Mouse (Mus musculus) heart, adult 2 months (tissue): ENCODE results near the gene Cdk17. TPM values are rescaled to one million over a fixed set of nuclear protein-coding genes. Genes with fewer than 3 reads are reported as not detected.

Experiments used
- DNase-seq, 2 experiments: peaks; one replicate each; pipeline ENCODE4 v3.0.0; 2021
- H3K27ac ChIP-seq: fragments of 200-600 bp; 2 replicates; pipeline ENCODE4 v1.8.1; 2022
- H3K27me3 ChIP-seq: fragments of 200-500 bp; 2 replicates; pipeline ENCODE4 v1.6.1; 2012; ENCODE audit warnings: mild to moderate bottlenecking, low read length, inconsistent platforms, mixed read lengths; ENCODE audit not compliant: control insufficient read depth, insufficient read depth
- H3K36me3 ChIP-seq: fragments of 200-500 bp; 2 replicates; pipeline ENCODE4 v1.6.1; 2012; ENCODE audit warnings: low read length, inconsistent platforms; ENCODE audit not compliant: control insufficient read depth, insufficient read depth
- H3K4me1 ChIP-seq: fragments of 200-500 bp; 2 replicates; pipeline ENCODE4 v1.6.1; 2011; ENCODE audit warnings: low read length; ENCODE audit not compliant: control insufficient read depth, insufficient read depth
- H3K4me3 ChIP-seq: fragments of 200-600 bp; 2 replicates; pipeline ENCODE4 v1.8.1; 2022
- H3K79me2 ChIP-seq: fragments of 200-500 bp; replicated peaks from 2 replicates; pipeline ENCODE4 v1.6.1; 2012; ENCODE audit warnings: mild to moderate bottlenecking, inconsistent platforms, low read length, moderate library complexity, mixed read lengths; ENCODE audit not compliant: control insufficient read depth, insufficient read depth
- H3K9ac ChIP-seq: fragments of 200-500 bp; 2 replicates; pipeline ENCODE4 v1.6.1; 2012; ENCODE audit warnings: low read depth, mild to moderate bottlenecking, control low read depth, inconsistent platforms, low read length, mixed read lengths
- CTCF ChIP-seq: fragments of 200-600 bp; IDR thresholded peaks from 2 replicates; pipeline ENCODE4 v1.8.1; 2022; ENCODE audit warnings: antibody characterized with exemption, mild to moderate bottlenecking, moderate library complexity
- EP300 ChIP-seq: fragments of 200-500 bp; IDR thresholded peaks from 2 replicates; pipeline ENCODE4 v1.6.1; 2011; ENCODE audit warnings: low read depth, low read length, control low read depth; ENCODE audit not compliant: insufficient read depth
- POLR2A ChIP-seq: fragments of 200-500 bp; IDR thresholded peaks from 2 replicates; pipeline ENCODE4 v1.6.1; 2011; ENCODE audit warnings: mild to moderate bottlenecking, low read depth, low read length, control low read depth; ENCODE audit not compliant: insufficient read depth
- WGBS: fragments of 180-500 bp; shearing (Covaris S2); methylation state at CpG from one replicate; pipeline ENCODE4 v1.1.7; 2018; 5-methylcytosine and 5-hydroxymethylcytosine counted together
- intact Hi-C: fragments of 180-260 bp; cut with DNase I; formaldehyde crosslinking; loops from one replicate; pipeline ENCODE4 v1.15.1; 2025
- polyA plus RNA-seq: library from polyadenylated mRNA; depleted of rRNA; stranded (reverse); fragments of >200 nt; gene quantifications from 2 replicates; pipeline ENCODE4 v1.2.3, GENCODE M21; 2012
- total RNA-seq, 2 experiments: library from RNA; stranded (reverse); gene quantifications; 2 replicates each; pipeline ENCODE4 v1.2.3; 2021

Cdk17 gene
- total and polyA plus RNA-seq, 3 experiments = 14.3 to 18.8 (median 16.6) TPM

DNA sequence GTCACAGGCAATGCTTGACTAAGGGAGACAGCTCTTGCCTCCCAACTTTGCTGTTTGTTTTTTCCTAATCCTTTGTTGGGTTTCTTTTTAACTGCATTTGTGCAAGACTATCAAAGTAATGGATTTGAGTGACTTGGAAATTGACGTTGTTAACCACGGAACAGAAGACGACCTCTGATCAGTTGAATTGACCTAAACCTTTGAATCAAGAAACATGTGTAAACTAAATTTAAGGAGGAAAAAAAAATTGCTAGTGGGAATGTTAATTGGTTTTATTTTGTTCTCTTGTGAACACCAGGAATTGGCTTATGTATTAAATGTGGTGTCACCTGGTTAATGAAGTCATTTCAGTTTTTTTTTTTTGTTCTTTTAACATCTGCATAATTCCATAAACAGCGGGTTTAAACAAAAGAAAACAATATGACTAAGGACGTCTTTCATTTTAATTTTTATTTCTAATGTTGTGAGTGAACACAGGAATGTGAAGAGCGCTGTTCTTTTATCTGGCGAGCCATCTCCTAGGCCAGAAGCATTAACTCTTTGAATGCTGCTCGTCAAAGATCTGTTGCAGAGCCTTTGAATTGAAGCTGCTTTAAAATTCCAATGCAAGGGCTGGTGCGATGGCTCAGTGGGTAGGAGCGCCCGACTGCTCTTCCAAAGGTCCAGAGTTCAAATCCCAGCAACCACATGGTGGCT lies 1.7 kb downstream of the Cdk17 start:
- WGBS = 28% methylated on average over 11 of the region's 11 CpGs

DNA sequence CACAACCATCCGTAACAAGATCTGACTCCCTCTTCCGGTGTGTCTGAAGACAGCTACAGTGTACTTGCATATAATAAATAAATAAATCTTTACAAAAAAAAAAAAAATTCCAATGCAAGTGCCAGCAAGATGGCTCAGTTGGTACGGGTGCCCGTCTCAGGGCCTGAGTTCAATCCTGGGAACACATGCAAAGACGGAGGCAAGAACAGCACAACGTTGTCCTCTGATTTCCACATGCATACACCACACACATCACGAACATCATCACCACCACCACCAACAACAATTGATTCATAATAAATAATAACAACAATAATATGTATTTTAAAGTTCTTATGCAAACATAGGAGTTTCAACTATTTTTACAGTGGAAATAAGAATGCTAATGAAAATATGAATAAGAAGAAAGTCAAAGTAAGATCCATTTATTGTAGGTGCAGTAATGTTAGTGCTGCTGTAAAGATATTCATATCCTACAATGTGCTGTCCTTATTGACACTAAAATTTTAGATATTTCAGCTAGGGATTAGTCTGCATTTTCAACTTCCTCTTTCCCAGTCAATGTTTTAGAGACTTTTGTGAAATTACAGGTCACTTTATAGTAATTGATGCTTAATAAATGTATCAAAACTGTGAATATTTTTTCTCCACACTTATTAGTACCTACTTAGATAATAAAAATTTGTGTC lies 2.4 kb downstream of the Cdk17 start:
- Histone ChIP-seq H3K4me1 (peaks cover 16% of the 10 kb centered on the region), H3K79me2 (peaks cover under 1% of the 10 kb centered on the region; the same call in 1 of the 2 replicates), H3K27ac (peak overlapping the region; percentile 38), H3K36me3 (peaks cover 16% of the 10 kb centered on the region), H3K4me3 (no peak overlapping the region), H3K9ac (no peak overlapping the region), H3K27me3 (no peaks in the 10 kb centered on the region)
- intact Hi-C loops = loop anchor here (5.0 kb wide), 1 partner anchor 289 kb away; the partner anchor contains the start of gene Lta4h
- TF ChIP-seq POLR2A (no peak), EP300 (no peak), CTCF (no peak)
- DNase-seq = no peak
- 41% methylated on average over 7 of the region's 7 CpGs for WGBS

More for the DNA sequence above, 1.7 kb downstream of the Cdk17 start:
- H3K9ac ChIP-seq = peak overlapping the region; percentile 91
- intact Hi-C loops = loop anchor here (5.0 kb wide), 1 partner anchor 290 kb away; the partner anchor contains the start of gene Lta4h
- H3K27me3 ChIP-seq = no peaks in the 10 kb centered on the region
- no peak for TF ChIP-seq POLR2A
- no peak for TF ChIP-seq CTCF
- no peak for TF ChIP-seq EP300
- H3K4me1 ChIP-seq = peaks cover 16% of the 10 kb centered on the region
- no peaks in the 10 kb centered on the region for H3K79me2 ChIP-seq
- no peak for DNase-seq
- H3K27ac ChIP-seq = peak overlapping the region; percentile 98
- H3K36me3 ChIP-seq = peaks cover 13% of the 10 kb centered on the region
- peak overlapping the region; percentile 98 for H3K4me3 ChIP-seq

DNA sequence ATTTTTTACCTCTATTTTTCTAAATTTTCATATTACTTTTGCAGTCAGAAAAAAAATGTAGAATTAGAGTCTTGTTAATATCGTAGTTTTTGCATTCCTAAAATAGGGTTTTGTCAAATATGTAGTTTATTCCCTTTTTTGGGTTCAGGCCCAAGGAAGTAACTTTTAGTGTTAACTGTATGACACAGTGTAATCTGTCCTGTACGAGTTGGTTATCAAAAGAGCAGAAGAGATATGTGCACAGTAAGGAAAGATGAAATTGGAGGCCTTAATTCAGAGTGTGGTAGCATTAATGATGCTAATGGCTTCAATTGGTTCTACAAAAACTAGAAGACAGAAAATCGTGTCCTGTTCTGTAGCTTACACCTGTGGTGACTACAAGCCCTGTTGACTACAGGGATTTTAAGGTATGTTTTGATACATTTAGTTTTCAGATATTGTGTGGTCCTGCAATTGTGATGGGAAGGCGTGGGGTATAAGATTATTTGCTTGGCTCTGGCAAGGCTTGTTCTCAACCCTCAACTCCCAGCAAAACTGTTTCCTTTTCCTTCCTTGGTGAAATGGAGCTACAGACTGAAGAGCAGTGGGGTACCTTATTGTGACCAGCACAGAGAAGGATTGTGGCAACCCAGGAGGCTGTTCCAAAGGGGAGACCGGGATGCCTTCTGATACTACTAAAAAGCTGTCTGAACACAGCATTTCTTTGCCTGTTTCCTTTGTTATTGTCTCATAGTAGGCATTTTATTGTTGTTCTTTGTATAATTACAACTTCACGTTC lies 3.2 kb downstream of the Cdk17 start:
- Histone ChIP-seq H3K27ac (peak overlapping the region; percentile 38), H3K79me2 (peaks cover 1% of the 10 kb centered on the region; the same call in 1 of the 2 replicates), H3K27me3 (no peaks in the 10 kb centered on the region), H3K9ac (no peak overlapping the region), H3K4me1 (peaks cover 16% of the 10 kb centered on the region), H3K36me3 (peaks cover 19% of the 10 kb centered on the region), H3K4me3 (0 out of 2 replicates have a peak overlapping the region, but pooled peaks have one; percentile 2)
- intact Hi-C loops = loop anchor here (5.0 kb wide), 1 partner anchor 288 kb away; the partner anchor contains the start of gene Lta4h
- no peak for DNase-seq
- WGBS = 51% methylated on average over 6 of the region's 6 CpGs
- TF ChIP-seq CTCF = no peak
- TF ChIP-seq EP300 = no peak
- no peak for TF ChIP-seq POLR2A

DNA sequence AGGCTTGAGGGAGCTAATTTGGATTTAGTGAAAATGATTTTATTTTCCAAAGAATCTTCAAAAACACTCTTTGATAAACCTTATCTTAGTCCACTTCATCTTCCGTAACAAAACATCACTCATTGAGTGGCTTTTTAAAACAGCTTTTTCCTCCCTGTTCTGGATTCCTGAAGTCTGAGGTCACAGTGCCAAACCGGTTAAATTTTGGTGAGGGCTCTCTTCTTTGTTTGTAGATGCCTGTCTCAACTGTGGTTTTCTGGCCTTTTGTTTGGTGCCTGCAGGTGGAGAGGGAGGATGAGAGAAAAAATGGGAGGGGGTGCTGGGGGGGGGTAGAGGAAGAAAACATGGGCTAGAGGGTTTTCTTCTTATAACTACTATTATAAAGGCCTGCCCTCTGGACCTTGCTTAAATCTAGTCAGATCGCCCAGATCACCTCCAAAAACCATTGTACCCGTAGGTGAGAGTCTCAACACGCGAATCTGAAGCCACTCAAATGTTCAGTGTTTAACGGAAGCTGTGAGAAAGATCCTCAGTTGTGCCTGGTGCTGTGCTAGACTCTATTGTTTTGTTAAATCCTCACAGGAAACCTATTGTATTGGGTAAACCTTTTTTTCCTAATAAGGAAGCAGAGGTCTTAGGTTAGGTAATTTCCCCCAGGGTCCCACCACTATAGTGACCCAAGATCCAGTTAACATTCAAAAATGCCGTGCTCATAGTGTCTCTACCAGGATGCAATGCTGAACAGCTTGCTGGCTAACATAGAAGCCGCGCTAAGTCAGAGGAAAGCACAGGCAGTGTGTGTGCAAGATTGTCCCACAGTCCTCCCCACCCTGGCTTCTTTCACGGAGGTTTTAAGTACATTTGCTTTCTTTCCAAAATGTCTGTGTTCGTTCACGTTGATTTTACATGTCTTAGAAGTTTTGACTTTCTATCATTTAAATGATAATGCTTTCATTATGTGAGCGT lies 5.0 kb downstream of the Cdk17 start:
- TF ChIP-seq CTCF (no peak), POLR2A (0 out of 2 replicates have a peak, but pooled peaks have one; percentile 30)
- no peak for DNase-seq
- H3K36me3 ChIP-seq = peaks cover 23% of the 10 kb centered on the region
- peak overlapping the region; percentile 29 for H3K4me3 ChIP-seq
- H3K27me3 ChIP-seq = no peaks in the 10 kb centered on the region
- H3K27ac ChIP-seq = peak overlapping the region; percentile 75
- H3K79me2 ChIP-seq = peaks cover 1% of the 10 kb centered on the region; the same call in 1 of the 2 replicates
- peak overlapping the region; percentile 33 for H3K9ac ChIP-seq
- intact Hi-C loops = loop anchor here (5.0 kb wide), 1 partner anchor 47 kb away; no protein-coding TSS in a partner anchor
- 25% methylated on average over 14 of the region's 14 CpGs for WGBS
- peaks cover 15% of the 10 kb centered on the region for H3K4me1 ChIP-seq

DNA sequence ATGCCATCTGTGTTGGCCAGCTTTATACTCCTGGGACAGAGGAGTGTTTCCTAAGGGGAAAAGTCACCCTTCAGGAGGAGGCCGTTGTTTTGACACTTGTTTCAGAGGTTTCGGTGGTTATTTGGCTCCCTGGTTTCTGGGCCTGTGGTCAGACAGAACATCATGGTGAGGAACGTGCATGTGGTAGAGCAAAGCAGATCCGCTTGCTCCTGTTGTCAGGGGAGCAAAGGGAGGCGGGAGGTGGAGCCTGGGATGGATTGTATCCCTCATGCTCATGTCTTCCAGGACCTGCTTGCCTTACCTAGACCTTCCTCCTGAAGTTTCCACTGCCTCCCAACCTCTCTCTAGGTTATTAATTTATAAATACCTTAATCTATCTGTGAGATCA lies 5.7 kb downstream of the Cdk17 start:
- Histone ChIP-seq H3K27me3 (no peaks in the 10 kb centered on the region), H3K27ac (peak overlapping the region; percentile 75), H3K4me1 (peaks cover 17% of the 10 kb centered on the region), H3K9ac (peak overlapping the region; percentile 30), H3K36me3 (peaks cover 26% of the 10 kb centered on the region), H3K79me2 (peaks cover 4% of the 10 kb centered on the region), H3K4me3 (peak overlapping the region; percentile 29)
- 10% methylated on average over 5 of the region's 5 CpGs for WGBS
- TF ChIP-seq CTCF = no peak
- no peak for TF ChIP-seq POLR2A
- TF ChIP-seq EP300 = no peak
- intact Hi-C loops = loop anchor here (5.0 kb wide), 1 partner anchor 46 kb away; no protein-coding TSS in a partner anchor
- peak; percentile 39 to 55 for DNase-seq
